18 mouse cellular contexts compared by ENCODE assay signal in genomic region chr9:67529600-67529999, GRCm38 (mm10). TPM values are rescaled to one million over a fixed set of nuclear protein-coding genes. Genes with fewer than 3 reads are reported as not detected.
DNase-seq lines count a peak whose midpoint lies in the region; ATAC-seq lines count a peak whose summit lies in the region.
"Had no signal": no experiment of that assay in that cellular context is flagged by ENCODE, and none has a peak within 500 bp of the region (broad histone marks: within the 10 kb centered on the region; RNA-seq: fewer than 3 reads in every experiment).

No protein-coding gene starts in this region.

- peak; percentile 16 for DNase-seq in kidney, adult 18-20 months
- DNase-seq in heart, adult 18-20 months = peak; percentile 37 to 41
- no peak for DNase-seq in left cerebral cortex, adult 8-10 months (ENCODE audit: low spot score in 2 of 2)
- DNase-seq: adrenal gland, postnatal 25 days; cerebellum, postnatal 25 days; gastrocnemius, postnatal 10 days; right cerebral cortex, postnatal 14 days had no signal

- no peak overlapping the region for H3K27ac ChIP-seq in kidney, embryonic 16.5 days (ENCODE audit: low read length)
- peak overlapping the region; percentile 96 for H3K27ac ChIP-seq in heart, embryonic 13.5 days (replicated peaks)
- H3K27ac ChIP-seq in limb, embryonic 12.5 days = peak overlapping the region; percentile 32; the same call in 1 of the 2 replicates
- H3K27ac ChIP-seq: forebrain, embryonic 13.5 days; hindbrain, embryonic 13.5 days; left cerebral cortex, adult 2 months; liver, embryonic 12.5 days; midbrain, embryonic 12.5 days had no signal

- no peak for ATAC-seq in kidney, embryonic 16.5 days (ENCODE audit: low FRiP score, low TSS enrichment)
- no peak; the same call in 1 of the 2 replicates for ATAC-seq in heart, embryonic 13.5 days (ENCODE audit: extremely low read depth, insufficient number of reproducible peaks, low FRiP score, low TSS enrichment)
- ATAC-seq in limb, embryonic 12.5 days (ENCODE audit: insufficient number of reproducible peaks, insufficient read depth, low FRiP score, low TSS enrichment, low read depth) = no peak
- no peak for ATAC-seq in activated CD4-positive, CD25-positive, alpha-beta regulatory T cell, adult 4 months
- ATAC-seq: forebrain, embryonic 13.5 days; liver, embryonic 12.5 days had no signal

- no peak overlapping the region for H3K4me2 ChIP-seq in kidney, embryonic 16.5 days (replicated peaks; ENCODE audit: low read depth, low read length)
- peak overlapping the region; percentile 61 for H3K4me2 ChIP-seq in heart, embryonic 13.5 days
- no peak overlapping the region for H3K4me2 ChIP-seq in limb, embryonic 12.5 days
- H3K4me2 ChIP-seq: forebrain, embryonic 13.5 days; hindbrain, embryonic 13.5 days; liver, embryonic 12.5 days; midbrain, embryonic 12.5 days had no signal

- H3K4me1 ChIP-seq in kidney, embryonic 16.5 days (ENCODE audit: insufficient read depth, low read length) = peaks cover 18% of the 10 kb centered on the region
- peaks cover 43% of the 10 kb centered on the region for H3K4me1 ChIP-seq in heart, embryonic 13.5 days
- H3K4me1 ChIP-seq in limb, embryonic 12.5 days (replicated peaks) = peaks cover 10% of the 10 kb centered on the region; the same call in 1 of the 2 replicates
- H3K4me1 ChIP-seq: midbrain, embryonic 12.5 days had no signal

- no peak overlapping the region for H3K9ac ChIP-seq in kidney, embryonic 16.5 days (replicated peaks; ENCODE audit: low read length)
- H3K9ac ChIP-seq in heart, embryonic 13.5 days = peak overlapping the region; percentile 52; the same call in 1 of the 2 replicates
- no peak overlapping the region for H3K9ac ChIP-seq in limb, embryonic 12.5 days (replicated peaks)
- H3K9ac ChIP-seq: forebrain, embryonic 13.5 days; hindbrain, embryonic 13.5 days; liver, embryonic 12.5 days; midbrain, embryonic 12.5 days had no signal

- no peaks in the 10 kb centered on the region for H3K36me3 ChIP-seq in kidney, embryonic 16.5 days (ENCODE audit: insufficient read depth, low read length)
- H3K36me3 ChIP-seq in heart, embryonic 13.5 days = no peaks in the 10 kb centered on the region
- no peaks in the 10 kb centered on the region for H3K36me3 ChIP-seq in limb, embryonic 12.5 days
- H3K36me3 ChIP-seq: hindbrain, embryonic 13.5 days; liver, embryonic 12.5 days; midbrain, embryonic 12.5 days had no signal

- H3K4me3 ChIP-seq in kidney, embryonic 16.5 days (ENCODE audit: low read length) = no peak overlapping the region
- peak overlapping the region; percentile 20; the same call in 1 of the 2 replicates for H3K4me3 ChIP-seq in heart, embryonic 13.5 days
- no peak overlapping the region for H3K4me3 ChIP-seq in limb, embryonic 12.5 days (replicated peaks)
- H3K4me3 ChIP-seq: forebrain, embryonic 13.5 days; hindbrain, embryonic 13.5 days; left cerebral cortex, adult 2 months; liver, embryonic 12.5 days; midbrain, embryonic 12.5 days; myocyte had no signal

- no peaks in the 10 kb centered on the region for H3K27me3 ChIP-seq in kidney, embryonic 16.5 days (ENCODE audit: insufficient read depth, low read length)
- no peaks in the 10 kb centered on the region for H3K27me3 ChIP-seq in heart, embryonic 13.5 days (replicated peaks)
- H3K27me3 ChIP-seq in limb, embryonic 12.5 days = no peaks in the 10 kb centered on the region
- H3K27me3 ChIP-seq: forebrain, embryonic 13.5 days; hindbrain, embryonic 13.5 days; liver, embryonic 12.5 days; midbrain, embryonic 12.5 days had no signal

- 42% methylated on average over 5 of the region's 5 CpGs for WGBS in kidney, embryonic 16.5 days
- WGBS in heart, embryonic 13.5 days = 32% methylated on average over 5 of the region's 5 CpGs
- WGBS in limb, embryonic 12.5 days = 69% methylated on average over 5 of the region's 5 CpGs

- H3K9me3 ChIP-seq in kidney, embryonic 16.5 days (ENCODE audit: low read length) = no peaks in the 10 kb centered on the region
- H3K9me3 ChIP-seq in heart, embryonic 13.5 days = no peaks in the 10 kb centered on the region
- no peaks in the 10 kb centered on the region for H3K9me3 ChIP-seq in limb, embryonic 12.5 days
- H3K9me3 ChIP-seq: forebrain, embryonic 13.5 days; hindbrain, embryonic 13.5 days; liver, embryonic 12.5 days; midbrain, embryonic 12.5 days had no signal

RNA-seq across cellular contexts. Expression of gene Tln2, which starts 29.9 kb away (rescaled TPM):
- 18.9 and 19.1 TPM in 2 replicates for polyA plus RNA-seq in kidney, embryonic 16.5 days (2015; fragmentation: Nextera tagmentation; extraction: Ambion mirVana)
- total RNA-seq in heart, adult 18-20 months (2021) = 10 to 100 TPM; 73.7 to 80.4 TPM
- polyA plus RNA-seq in heart, embryonic 13.5 days (2015; fragmentation: Nextera tagmentation; extraction: Ambion mirVana) = 55.3 and 58.2 TPM in 2 replicates
- polyA plus RNA-seq in limb, embryonic 12.5 days (2016; fragmentation: Nextera tagmentation; extraction: Ambion mirVana) = 36.3 and 37.3 TPM in 2 replicates
- total RNA-seq in left cerebral cortex, adult 8-10 months (2022) = 100 to 1,000 TPM in 2 of 4 experiments, 10 to 100 TPM in 2; 87.9 to 106 (median 99.3) TPM
- under 1 TPM; 0.34 to 0.48 TPM for polyA plus RNA-seq in activated CD4-positive, CD25-positive, alpha-beta regulatory T cell, adult 4 months (2017; shearing (Covaris generic))
- total RNA-seq: MEL had no signal

Comparison
In these comparisons a context has a peak if more than half of its experiments do, and no peak if none do; other contexts are left out.
1. DNase-seq: peak in kidney, adult 18-20 months (single experiment) and heart, adult 18-20 months (2 of 2); none in left cerebral cortex, adult 8-10 months (0 of 2).
2. RNA of gene Tln2, which starts 29.9 kb away (polyA plus RNA-seq): 55.3 to 58.2 TPM in heart, embryonic 13.5 days, 36.3 to 37.3 TPM in limb, embryonic 12.5 days and 18.9 to 19.1 TPM in kidney, embryonic 16.5 days; 0.34 to 0.48 TPM in activated CD4-positive, CD25-positive, alpha-beta regulatory T cell, adult 4 months; every median in the first group is over 10 times any median in the second.